Comparison of ENCODE assay signal across 8 mouse cellular contexts in the genomic region with DNA sequence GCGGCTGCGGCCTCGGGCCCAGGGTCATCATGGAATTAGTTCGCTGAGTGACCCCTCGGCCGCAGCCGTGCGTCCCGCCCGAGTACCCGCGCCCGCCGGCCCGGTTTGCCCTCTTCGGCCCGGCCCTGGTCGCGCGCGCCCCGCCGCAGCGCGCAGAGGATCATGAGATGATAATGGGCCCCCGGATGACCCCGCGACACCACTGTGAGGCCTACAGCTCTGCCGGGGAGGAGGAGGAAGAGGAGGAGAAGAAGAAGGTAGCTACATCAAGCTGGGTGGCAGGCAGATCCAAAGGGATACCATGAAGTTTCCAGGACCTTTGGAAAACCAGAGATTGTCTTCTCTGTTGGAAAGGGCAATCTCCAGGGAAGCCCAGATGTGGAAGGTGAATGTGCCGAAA. TPM values are rescaled to one million over a fixed set of nuclear protein-coding genes. Genes with fewer than 3 reads are reported as not detected.
DNase-seq lines count a peak whose midpoint lies in the region; ATAC-seq and TF ChIP-seq lines count a peak whose summit lies in the region.
"Not testable (repeated sequence)": the region's sequence is repeated elsewhere in the genome, so short reads cannot be mapped to it uniquely, and the experiment has no call there.

No protein-coding gene starts in this region.

- peak; percentile 36 for DNase-seq in hindbrain, embryonic 11.5 days (ENCODE audit: low spot score)
- not testable (repeated sequence) for DNase-seq in liver, embryonic 11.5 days (ENCODE audit: low spot score)
- DNase-seq in midbrain, embryonic 10.5 days (ENCODE audit: low spot score) = peak; percentile 30

- not testable (repeated sequence) for H3K36me3 ChIP-seq in ES-Bruce4 (ENCODE audit: control insufficient read depth, insufficient read depth, low read length, poor library complexity, severe bottlenecking); embryonic facial prominence, embryonic 15.5 days; hindbrain, embryonic 11.5 days (ENCODE audit: control insufficient read depth, insufficient read depth, low read length); kidney, embryonic 14.5 days (ENCODE audit: control insufficient read depth, insufficient read depth, low read length); liver, embryonic 11.5 days (ENCODE audit: control insufficient read depth, insufficient read depth, low read length); midbrain, embryonic 10.5 days; neural tube, embryonic 13.5 days

- not testable (repeated sequence) for H3K27ac ChIP-seq in ES-Bruce4 (ENCODE audit: insufficient read depth, low read length); embryonic facial prominence, embryonic 15.5 days (replicated peaks); hindbrain, embryonic 11.5 days (ENCODE audit: low read depth, low read length); kidney, embryonic 14.5 days (ENCODE audit: low read depth, low read length); liver, embryonic 11.5 days (ENCODE audit: low read depth, low read length); neural tube, embryonic 13.5 days (replicated peaks)
- peak overlapping the region; percentile 59; the same call in 1 of the 2 replicates for H3K27ac ChIP-seq in midbrain, embryonic 10.5 days (replicated peaks)

- TF ChIP-seq EP300 in ES-Bruce4 (IDR thresholded peaks at IDR 0.05; ENCODE audit: insufficient read depth, low read depth, low read length) = not testable (repeated sequence)

- ATAC-seq in embryonic facial prominence, embryonic 15.5 days (ENCODE audit: insufficient number of reproducible peaks, low FRiP score, low TSS enrichment, low read depth); hindbrain, embryonic 11.5 days (ENCODE audit: low FRiP score); kidney, embryonic 14.5 days (ENCODE audit: low FRiP score, low TSS enrichment); liver, embryonic 11.5 days (replicated peaks; ENCODE audit: low FRiP score); neural tube, embryonic 13.5 days (ENCODE audit: low read depth): not testable (repeated sequence)
- 0 out of 2 replicates have a peak, but pooled peaks have one; percentile 30 for ATAC-seq in granulocyte monocyte progenitor cell, adult 5-6 weeks (replicated peaks; ENCODE audit: poor library complexity, severe bottlenecking)

- not testable (repeated sequence) for H3K4me1 ChIP-seq in ES-Bruce4 (ENCODE audit: control insufficient read depth, insufficient read depth, low read length); embryonic facial prominence, embryonic 15.5 days; hindbrain, embryonic 11.5 days (replicated peaks; ENCODE audit: control insufficient read depth, insufficient read depth, low read length); kidney, embryonic 14.5 days (ENCODE audit: control insufficient read depth, insufficient read depth, low read length); liver, embryonic 11.5 days (replicated peaks; ENCODE audit: control insufficient read depth, insufficient read depth, low read length); midbrain, embryonic 10.5 days; neural tube, embryonic 13.5 days (replicated peaks)

- H3K9me3 ChIP-seq in ES-Bruce4 (replicated peaks; ENCODE audit: control insufficient read depth, insufficient read depth, low read length, poor library complexity, severe bottlenecking); embryonic facial prominence, embryonic 15.5 days (replicated peaks); hindbrain, embryonic 11.5 days (ENCODE audit: control insufficient read depth, low read length); kidney, embryonic 14.5 days (ENCODE audit: control insufficient read depth, low read length); liver, embryonic 11.5 days (ENCODE audit: control insufficient read depth, low read length); midbrain, embryonic 10.5 days (replicated peaks); neural tube, embryonic 13.5 days: not testable (repeated sequence)

- 4% methylated on average over 30 of the region's 30 CpGs for WGBS in embryonic facial prominence, embryonic 15.5 days
- 4% methylated on average over 30 of the region's 30 CpGs for WGBS in hindbrain, embryonic 11.5 days
- WGBS in kidney, embryonic 14.5 days = 2% methylated on average over 28 of the region's 30 CpGs
- WGBS in liver, embryonic 11.5 days = 2% methylated on average over 30 of the region's 30 CpGs
- 3% methylated on average over 30 of the region's 30 CpGs for WGBS in midbrain, embryonic 10.5 days
- WGBS in neural tube, embryonic 13.5 days = 2% methylated on average over 30 of the region's 30 CpGs

- TF ChIP-seq CTCF in ES-Bruce4 (IDR thresholded peaks at IDR 0.05; ENCODE audit: low read depth, low read length) = not testable (repeated sequence)

- H3K4me2 ChIP-seq in embryonic facial prominence, embryonic 15.5 days (replicated peaks) = peak overlapping the region; percentile 67
- peak overlapping the region; percentile 63 for H3K4me2 ChIP-seq in hindbrain, embryonic 11.5 days (replicated peaks; ENCODE audit: low read depth, low read length)
- H3K4me2 ChIP-seq in kidney, embryonic 14.5 days (replicated peaks; ENCODE audit: low read depth, low read length) = peak overlapping the region; percentile 74
- H3K4me2 ChIP-seq in liver, embryonic 11.5 days = peak overlapping the region; percentile 63
- peak overlapping the region; percentile 54 for H3K4me2 ChIP-seq in neural tube, embryonic 13.5 days

- peak overlapping the region; percentile 74 for H3K4me3 ChIP-seq in ES-Bruce4 (ENCODE audit: low read depth, low read length)
- peak overlapping the region; percentile 43 for H3K4me3 ChIP-seq in embryonic facial prominence, embryonic 15.5 days (replicated peaks)
- H3K4me3 ChIP-seq in hindbrain, embryonic 11.5 days (ENCODE audit: low read depth, low read length) = peak overlapping the region; percentile 33
- H3K4me3 ChIP-seq in kidney, embryonic 14.5 days (ENCODE audit: low read length) = peak overlapping the region; percentile 41
- peak overlapping the region; percentile 41 for H3K4me3 ChIP-seq in liver, embryonic 11.5 days (ENCODE audit: low read depth, low read length)
- H3K4me3 ChIP-seq in midbrain, embryonic 10.5 days = peak overlapping the region; percentile 57
- peak overlapping the region; percentile 35 for H3K4me3 ChIP-seq in neural tube, embryonic 13.5 days

- H3K27me3 ChIP-seq in ES-Bruce4 (ENCODE audit: control insufficient read depth, insufficient read depth, low read length, poor library complexity, severe bottlenecking); hindbrain, embryonic 11.5 days (ENCODE audit: control insufficient read depth, insufficient read depth, low read length); kidney, embryonic 14.5 days (ENCODE audit: control insufficient read depth, insufficient read depth, low read length): not testable (repeated sequence)
- peaks cover 17% of the 10 kb centered on the region for H3K27me3 ChIP-seq in embryonic facial prominence, embryonic 15.5 days
- peaks cover 27% of the 10 kb centered on the region for H3K27me3 ChIP-seq in liver, embryonic 11.5 days (replicated peaks; ENCODE audit: control insufficient read depth, insufficient read depth, low read length)
- H3K27me3 ChIP-seq in midbrain, embryonic 10.5 days (ENCODE audit: low read depth, poor library complexity, severe bottlenecking) = peaks cover 39% of the 10 kb centered on the region
- peaks cover 26% of the 10 kb centered on the region for H3K27me3 ChIP-seq in neural tube, embryonic 13.5 days

- not testable (repeated sequence) for TF ChIP-seq POLR2A in ES-Bruce4 (IDR thresholded peaks at IDR 0.05; ENCODE audit: insufficient read depth, low read length)

- peak overlapping the region; percentile 94 for H3K9ac ChIP-seq in ES-Bruce4 (ENCODE audit: low read depth, poor library complexity, severe bottlenecking)
- H3K9ac ChIP-seq in embryonic facial prominence, embryonic 15.5 days; hindbrain, embryonic 11.5 days (ENCODE audit: low read depth, low read length); liver, embryonic 11.5 days (ENCODE audit: low read depth, low read length); neural tube, embryonic 13.5 days: not testable (repeated sequence)
- peak overlapping the region; percentile 31; the same call in 1 of the 2 replicates for H3K9ac ChIP-seq in kidney, embryonic 14.5 days (ENCODE audit: low read depth, low read length)

RNA-seq across cellular contexts. Expression of a gene that starts 21.3 kb away (rescaled TPM):
- 141 and 147 TPM in 2 replicates for polyA plus RNA-seq in ES-Bruce4 (2011; ENCODE audit: insufficient read depth, insufficient read length, low read depth, missing spikeins)
- polyA plus RNA-seq in embryonic facial prominence, embryonic 15.5 days (2015; fragmentation: Nextera tagmentation; extraction: Ambion mirVana) = 36.6 and 39.8 TPM in 2 replicates
- total RNA-seq in granulocyte monocyte progenitor cell, adult 5-6 weeks (2014; fragmentation: Nextera tagmentation) = 58.6 and 64.5 TPM in 2 replicates
- 31.7 and 33.8 TPM in 2 replicates for total RNA-seq in granulocyte monocyte progenitor cell, adult 5-6 weeks (2017)
- 60.1 and 74.4 TPM in 2 replicates for polyA plus RNA-seq in hindbrain, embryonic 11.5 days (2014; fragmentation: Nextera tagmentation; extraction: Ambion mirVana)
- polyA plus RNA-seq in kidney, embryonic 14.5 days (2014; fragmentation: Nextera tagmentation; extraction: Ambion mirVana) = 37.1 and 50.5 TPM in 2 replicates
- polyA plus RNA-seq in liver, embryonic 11.5 days (2014; fragmentation: Nextera tagmentation; extraction: Ambion mirVana) = 24.4 and 32.0 TPM in 2 replicates
- 57.3 and 71.1 TPM in 2 replicates for polyA plus RNA-seq in midbrain, embryonic 10.5 days (2016; fragmentation: Nextera tagmentation; extraction: Ambion mirVana)
- 60.6 and 71.7 TPM in 2 replicates for polyA plus RNA-seq in neural tube, embryonic 13.5 days (2015; fragmentation: Nextera tagmentation; extraction: Ambion mirVana)

RNA-seq across cellular contexts. Expression of a gene that starts 53.6 kb away (rescaled TPM):
- 41.9 and 43.8 TPM in 2 replicates for polyA plus RNA-seq in ES-Bruce4 (2011; ENCODE audit: insufficient read depth, insufficient read length, low read depth, missing spikeins)
- polyA plus RNA-seq in embryonic facial prominence, embryonic 15.5 days (2015; fragmentation: Nextera tagmentation; extraction: Ambion mirVana) = 27.7 and 29.4 TPM in 2 replicates
- 13.8 and 19.3 TPM in 2 replicates for total RNA-seq in granulocyte monocyte progenitor cell, adult 5-6 weeks (2014; fragmentation: Nextera tagmentation)
- total RNA-seq in granulocyte monocyte progenitor cell, adult 5-6 weeks (2017) = 14.6 and 17.2 TPM in 2 replicates
- 23.5 and 29.4 TPM in 2 replicates for polyA plus RNA-seq in hindbrain, embryonic 11.5 days (2014; fragmentation: Nextera tagmentation; extraction: Ambion mirVana)
- 27.4 and 31.5 TPM in 2 replicates for polyA plus RNA-seq in kidney, embryonic 14.5 days (2014; fragmentation: Nextera tagmentation; extraction: Ambion mirVana)
- polyA plus RNA-seq in liver, embryonic 11.5 days (2014; fragmentation: Nextera tagmentation; extraction: Ambion mirVana) = 15.2 and 15.6 TPM in 2 replicates
- 24.8 and 26.6 TPM in 2 replicates for polyA plus RNA-seq in midbrain, embryonic 10.5 days (2016; fragmentation: Nextera tagmentation; extraction: Ambion mirVana)
- 31.3 and 35.6 TPM in 2 replicates for polyA plus RNA-seq in neural tube, embryonic 13.5 days (2015; fragmentation: Nextera tagmentation; extraction: Ambion mirVana)
